Comparison of ENCODE assay signal across 8 mouse cellular contexts in genomic region chr5:100108866-100109265, GRCm38 (mm10). TPM values are rescaled to one million over a fixed set of nuclear protein-coding genes. Genes with fewer than 3 reads are reported as not detected.
DNase-seq lines count a peak whose midpoint lies in the region; ATAC-seq and TF ChIP-seq lines count a peak whose summit lies in the region.

No protein-coding gene starts in this region.

- H3K4me2 ChIP-seq in forebrain, embryonic 15.5 days (replicated peaks) = no peak overlapping the region
- no peak overlapping the region for H3K4me2 ChIP-seq in forebrain, embryonic 12.5 days
- H3K4me2 ChIP-seq in liver, postnatal 0 days (ENCODE audit: low read depth, low read length) = no peak overlapping the region

- no peak overlapping the region for H3K4me3 ChIP-seq in forebrain, embryonic 15.5 days
- no peak overlapping the region for H3K4me3 ChIP-seq in forebrain, embryonic 12.5 days (replicated peaks)
- H3K4me3 ChIP-seq in thymus, adult 2 months (ENCODE audit: control insufficient read depth, insufficient read depth, low read length) = no peak overlapping the region
- H3K4me3 ChIP-seq in liver, postnatal 0 days (ENCODE audit: low read depth, low read length) = no peak overlapping the region

- H3K4me1 ChIP-seq in forebrain, embryonic 15.5 days = peaks cover 24% of the 10 kb centered on the region
- H3K4me1 ChIP-seq in forebrain, embryonic 12.5 days = no peaks in the 10 kb centered on the region
- H3K4me1 ChIP-seq in thymus, adult 2 months (replicated peaks; ENCODE audit: control insufficient read depth, insufficient read depth, low read length) = no peaks in the 10 kb centered on the region; the same call in 1 of the 2 replicates
- no peaks in the 10 kb centered on the region for H3K4me1 ChIP-seq in liver, postnatal 0 days (ENCODE audit: insufficient read depth)

- 0 out of 2 replicates have a peak overlapping the region, but pooled peaks have one; percentile 5 for H3K9ac ChIP-seq in forebrain, embryonic 15.5 days (replicated peaks)
- no peak overlapping the region for H3K9ac ChIP-seq in forebrain, embryonic 12.5 days
- H3K9ac ChIP-seq in liver, postnatal 0 days (replicated peaks) = no peak overlapping the region

- WGBS in forebrain, embryonic 15.5 days = 40% methylated on average over 9 of the region's 9 CpGs
- WGBS in forebrain, embryonic 12.5 days = 80% methylated on average over 9 of the region's 9 CpGs
- 92% methylated on average over 9 of the region's 9 CpGs for WGBS in thymus, adult 2 months
- 82% methylated on average over 9 of the region's 9 CpGs for WGBS in liver, postnatal 0 days (ENCODE audit: insufficient replicate concordance)

- H3K36me3 ChIP-seq in forebrain, embryonic 15.5 days = no peaks in the 10 kb centered on the region
- H3K36me3 ChIP-seq in forebrain, embryonic 12.5 days (replicated peaks) = no peaks in the 10 kb centered on the region
- no peaks in the 10 kb centered on the region for H3K36me3 ChIP-seq in thymus, adult 2 months (ENCODE audit: control insufficient read depth, insufficient read depth, low read length)
- H3K36me3 ChIP-seq in liver, postnatal 0 days (replicated peaks; ENCODE audit: insufficient read depth, low read length) = no peaks in the 10 kb centered on the region

- peak; percentile 95 to 96 for DNase-seq in cerebellum, postnatal 10 days
- DNase-seq in layer of hippocampus, adult 9-10 months (ENCODE audit: low spot score) = peak; percentile 79
- peak; percentile 42 to 77 for DNase-seq in lung, postnatal 4 days
- DNase-seq in thymus, postnatal 10 days (ENCODE audit: low spot score in 2 of 2) = no peak
- DNase-seq in thymus, adult 2 months = no peak
- DNase-seq in liver, postnatal 0 days = no peak

- no peak for TF ChIP-seq POLR2A in thymus, adult 2 months (IDR thresholded peaks at IDR 0.05; ENCODE audit: control insufficient read depth, extremely low read depth, insufficient read depth, low read length, poor library complexity)

- no peaks in the 10 kb centered on the region for H3K9me3 ChIP-seq in forebrain, embryonic 15.5 days
- H3K9me3 ChIP-seq in forebrain, embryonic 12.5 days = no peaks in the 10 kb centered on the region
- H3K9me3 ChIP-seq in liver, postnatal 0 days (ENCODE audit: low read length) = no peaks in the 10 kb centered on the region

- no peaks in the 10 kb centered on the region for H3K27me3 ChIP-seq in forebrain, embryonic 15.5 days
- H3K27me3 ChIP-seq in forebrain, embryonic 12.5 days = no peaks in the 10 kb centered on the region
- H3K27me3 ChIP-seq in thymus, adult 2 months (ENCODE audit: control insufficient read depth, insufficient read depth, low read length) = no peaks in the 10 kb centered on the region
- H3K27me3 ChIP-seq in liver, postnatal 0 days (ENCODE audit: insufficient read depth, low read length) = no peaks in the 10 kb centered on the region

- peak; percentile 97 for ATAC-seq in forebrain, embryonic 15.5 days (replicated peaks)
- ATAC-seq in forebrain, embryonic 12.5 days (ENCODE audit: low FRiP score) = no peak; the same call in 1 of the 2 replicates
- no peak for ATAC-seq in liver, postnatal 0 days

- H3K27ac ChIP-seq in forebrain, embryonic 15.5 days (replicated peaks) = peak overlapping the region; percentile 93
- H3K27ac ChIP-seq in forebrain, embryonic 12.5 days = no peak overlapping the region
- H3K27ac ChIP-seq in thymus, adult 2 months (ENCODE audit: control insufficient read depth, insufficient read depth, low read length) = no peak overlapping the region
- H3K27ac ChIP-seq in liver, postnatal 0 days (ENCODE audit: low read depth) = no peak overlapping the region

- no peak for TF ChIP-seq CTCF in thymus, adult 2 months (IDR thresholded peaks at IDR 0.05; ENCODE audit: borderline replicate concordance, control insufficient read depth, extremely low read depth, insufficient read depth, low read length, poor library complexity)
- TF ChIP-seq CTCF in liver, postnatal 0 days (IDR thresholded peaks at IDR 0.05; ENCODE audit: low read depth) = no peak

- TF ChIP-seq EP300 in liver, postnatal 0 days (IDR thresholded peaks at IDR 0.05; ENCODE audit: low read depth) = no peak

RNA-seq across cellular contexts. Expression of gene Tmem150c, which starts 50.7 kb away (rescaled TPM):
- 31.8 and 32.1 TPM in 2 replicates for polyA plus RNA-seq in forebrain, embryonic 15.5 days (2015; fragmentation: Nextera tagmentation; extraction: Ambion mirVana)
- 5.8 and 6.3 TPM in 2 replicates for polyA plus RNA-seq in forebrain, embryonic 12.5 days (2016; fragmentation: Nextera tagmentation; extraction: Ambion mirVana)
- polyA plus RNA-seq in thymus, adult 2 months (2012; rRNA removed) = 4.4 TPM in 2 replicates
- polyA plus RNA-seq in liver, postnatal 0 days (2015; fragmentation: Nextera tagmentation; extraction: Ambion mirVana) = 1.1 and 1.4 TPM in 2 replicates

Comparison
In these comparisons a context has a peak if more than half of its experiments do, and no peak if none do; other contexts are left out.
1. DNase-seq: peak in cerebellum, postnatal 10 days (2 of 2), layer of hippocampus, adult 9-10 months (single experiment) and lung, postnatal 4 days (2 of 2); none in thymus, postnatal 10 days (0 of 2), thymus, adult 2 months (single experiment) and liver, postnatal 0 days (single experiment).